Comparison of ENCODE assay signal across 23 mouse cellular contexts in genomic region chr4:103358941-103359448, GRCm38 (mm10). TPM values are rescaled to one million over a fixed set of nuclear protein-coding genes. Genes with fewer than 3 reads are reported as not detected.
A peak's percentile ranks its signal among the peaks of the same experiment; 100 is the strongest.
DNase-seq lines count a peak whose midpoint lies in the region; ATAC-seq and TF ChIP-seq lines count a peak whose summit lies in the region.
"Had no signal": no experiment of that assay in that cellular context is flagged by ENCODE, and none has a peak within 500 bp of the region (broad histone marks: within the 10 kb centered on the region; RNA-seq: fewer than 3 reads in every experiment).

No protein-coding gene starts in this region.

- intact Hi-C loops in left cerebral cortex, postnatal 36 days (cut with DNase I) = no loop called here

- H3K9me3 ChIP-seq in liver, embryonic 11.5 days (ENCODE audit: control insufficient read depth, low read length) = no peaks in the 10 kb centered on the region
- no peaks in the 10 kb centered on the region for H3K9me3 ChIP-seq in MEL (replicated peaks; ENCODE audit: insufficient read depth, low read length)
- no peaks in the 10 kb centered on the region for H3K9me3 ChIP-seq in kidney, embryonic 14.5 days (ENCODE audit: control insufficient read depth, low read length)
- H3K9me3 ChIP-seq: embryonic facial prominence, embryonic 15.5 days; forebrain, embryonic 10.5 days; G1E; heart, embryonic 15.5 days; hindbrain, embryonic 15.5 days had no signal

- no peak for TF ChIP-seq RAD21 in MEL (IDR thresholded peaks at IDR 0.05; ENCODE audit: low read depth, low read length)

- no peak overlapping the region for H3K4me3 ChIP-seq in liver, adult 2 months (ENCODE audit: insufficient read depth, low read depth, low read length)
- no peak overlapping the region for H3K4me3 ChIP-seq in liver, embryonic 11.5 days (ENCODE audit: low read depth, low read length)
- H3K4me3 ChIP-seq in MEL (ENCODE audit: control insufficient read depth in 1 of 2, insufficient read depth in 1 of 2, low read depth in 2 of 2, low read length in 2 of 2) = no peak overlapping the region
- H3K4me3 ChIP-seq in bone marrow macrophage, adult 2 months (ENCODE audit: insufficient read depth, low read length) = no peak overlapping the region
- H3K4me3 ChIP-seq in kidney, embryonic 14.5 days (ENCODE audit: low read length) = no peak overlapping the region
- H3K4me3 ChIP-seq: embryonic facial prominence, embryonic 15.5 days; erythroblast, embryonic 14.5 days; forebrain, embryonic 10.5 days; heart, adult 2 months; heart, embryonic 15.5 days; hindbrain, embryonic 15.5 days had no signal

- no peak overlapping the region for H3K9ac ChIP-seq in liver, adult 2 months (ENCODE audit: low read depth, low read length)
- H3K9ac ChIP-seq in liver, embryonic 11.5 days (ENCODE audit: low read depth, low read length) = no peak overlapping the region
- no peak overlapping the region for H3K9ac ChIP-seq in MEL (ENCODE audit: control insufficient read depth, low read depth, low read length, poor library complexity, severe bottlenecking)
- H3K9ac ChIP-seq in kidney, embryonic 14.5 days (ENCODE audit: low read depth, low read length) = no peak overlapping the region
- H3K9ac ChIP-seq: embryonic facial prominence, embryonic 15.5 days; heart, embryonic 15.5 days; hindbrain, embryonic 15.5 days had no signal

- no peak for TF ChIP-seq POLR2A in liver, adult 2 months (IDR thresholded peaks at IDR 0.05; ENCODE audit: extremely low read depth, insufficient read depth, low read length)
- no peak for TF ChIP-seq POLR2A in MEL (IDR thresholded peaks at IDR 0.05; ENCODE audit: control insufficient read depth in 1 of 2, insufficient read depth in 1 of 2, low read depth in 1 of 2, low read length in 2 of 2, poor library complexity in 1 of 2)
- TF ChIP-seq POLR2A in bone marrow macrophage, adult 2 months (IDR thresholded peaks at IDR 0.05; ENCODE audit: borderline replicate concordance, low read depth, low read length) = no peak

- no peaks in the 10 kb centered on the region for H3K79me2 ChIP-seq in liver, adult 2 months (ENCODE audit: control insufficient read depth, insufficient read depth, low read length)
- no peaks in the 10 kb centered on the region for H3K79me2 ChIP-seq in MEL (ENCODE audit: control insufficient read depth, insufficient read depth, low read length, poor library complexity)

- TF ChIP-seq CTCF in liver, adult 2 months (IDR thresholded peaks at IDR 0.05; ENCODE audit: low read depth, low read length) = no peak
- TF ChIP-seq CTCF in MEL (IDR thresholded peaks at IDR 0.05 in 2 of 3, conservative IDR thresholded peaks at IDR 0.05 in 1 of 3; ENCODE audit: control insufficient read depth in 1 of 3, insufficient read depth in 1 of 3, low read depth in 2 of 3, low read length in 3 of 3, poor library complexity in 1 of 3, severe bottlenecking in 1 of 3) = no peak
- no peak for TF ChIP-seq CTCF in bone marrow macrophage, adult 2 months (IDR thresholded peaks at IDR 0.05; ENCODE audit: low read depth, low read length)

- H3K27me3 ChIP-seq in liver, adult 2 months (ENCODE audit: control insufficient read depth, insufficient read depth, low read length) = no peaks in the 10 kb centered on the region
- H3K27me3 ChIP-seq in liver, embryonic 11.5 days (replicated peaks; ENCODE audit: control insufficient read depth, insufficient read depth, low read length) = no peaks in the 10 kb centered on the region
- no peaks in the 10 kb centered on the region for H3K27me3 ChIP-seq in MEL (ENCODE audit: control insufficient read depth in 1 of 2, insufficient read depth in 2 of 2, low read length in 2 of 2)
- no peaks in the 10 kb centered on the region for H3K27me3 ChIP-seq in kidney, embryonic 14.5 days (ENCODE audit: control insufficient read depth, insufficient read depth, low read length)
- H3K27me3 ChIP-seq: embryonic facial prominence, embryonic 15.5 days; heart, embryonic 15.5 days; hindbrain, embryonic 15.5 days had no signal

- peak; percentile 54 for DNase-seq in liver, adult 2 months (ENCODE audit: extremely low read depth, low read depth, low spot score)
- DNase-seq in liver, embryonic 11.5 days (ENCODE audit: low spot score) = no peak
- DNase-seq in MEL (ENCODE audit: low read depth, low spot score) = peak; percentile 54
- no peak for DNase-seq in left cerebral cortex, postnatal 36 days (ENCODE audit: low spot score in 2 of 2)
- DNase-seq: adrenal gland, postnatal 25 days; cerebellum, adult 2 months; cerebellum, postnatal 10 days; embryo, embryonic 11 days; gastrocnemius, postnatal 36 days; heart, adult 2 months; heart, postnatal 14 days had no signal

- peaks cover 12% of the 10 kb centered on the region; the same call in 1 of the 2 replicates for H3K36me3 ChIP-seq in liver, adult 2 months (ENCODE audit: control insufficient read depth, insufficient read depth, low read length)
- no peaks in the 10 kb centered on the region; the same call in 1 of the 2 replicates for H3K36me3 ChIP-seq in liver, embryonic 11.5 days (ENCODE audit: control insufficient read depth, insufficient read depth, low read length)
- H3K36me3 ChIP-seq in MEL (ENCODE audit: control insufficient read depth in 1 of 2, insufficient read depth in 2 of 2, low read length in 2 of 2) = peaks cover 0 to 12% of the 10 kb centered on the region in 2 experiments; a peak in 2 of 4 replicates
- H3K36me3 ChIP-seq in kidney, embryonic 14.5 days (ENCODE audit: control insufficient read depth, insufficient read depth, low read length) = no peaks in the 10 kb centered on the region
- H3K36me3 ChIP-seq: embryonic facial prominence, embryonic 15.5 days; forebrain, embryonic 10.5 days; hindbrain, embryonic 15.5 days had no signal

- ATAC-seq in liver, embryonic 11.5 days (replicated peaks; ENCODE audit: low FRiP score) = no peak
- peak; percentile 83 for ATAC-seq in megakaryocyte progenitor cell, adult 5-6 weeks (replicated peaks; ENCODE audit: poor library complexity)
- ATAC-seq in kidney, embryonic 14.5 days (ENCODE audit: low FRiP score, low TSS enrichment) = no peak
- ATAC-seq: activated CD4-positive, CD25-positive, alpha-beta regulatory T cell, adult 4 months; forebrain, embryonic 14.5 days had no signal

- no peaks in the 10 kb centered on the region for H3K4me1 ChIP-seq in liver, adult 2 months (ENCODE audit: control insufficient read depth, insufficient read depth, low read length)
- H3K4me1 ChIP-seq in liver, embryonic 11.5 days (replicated peaks; ENCODE audit: control insufficient read depth, insufficient read depth, low read length) = no peaks in the 10 kb centered on the region
- peaks cover 6% of the 10 kb centered on the region in 2 experiments; a peak in 3 of 4 replicates for H3K4me1 ChIP-seq in MEL (ENCODE audit: control insufficient read depth in 1 of 2, insufficient read depth in 2 of 2, low read length in 2 of 2)
- peaks cover 7% of the 10 kb centered on the region for H3K4me1 ChIP-seq in bone marrow macrophage, adult 2 months (ENCODE audit: control insufficient read depth, insufficient read depth, low read length)
- no peaks in the 10 kb centered on the region for H3K4me1 ChIP-seq in kidney, embryonic 14.5 days (ENCODE audit: control insufficient read depth, insufficient read depth, low read length)
- H3K4me1 ChIP-seq: embryonic facial prominence, embryonic 15.5 days; forebrain, embryonic 10.5 days; heart, embryonic 15.5 days; hindbrain, embryonic 15.5 days had no signal

- no peak overlapping the region for H3K4me2 ChIP-seq in liver, embryonic 11.5 days
- H3K4me2 ChIP-seq in kidney, embryonic 14.5 days (replicated peaks; ENCODE audit: low read depth, low read length) = no peak overlapping the region
- H3K4me2 ChIP-seq: embryonic facial prominence, embryonic 15.5 days; heart, embryonic 11.5 days; heart, embryonic 15.5 days; hindbrain, embryonic 15.5 days had no signal

- no peak overlapping the region for H3K27ac ChIP-seq in liver, adult 2 months (replicated peaks; ENCODE audit: insufficient read depth, low read depth, low read length)
- no peak overlapping the region for H3K27ac ChIP-seq in liver, embryonic 11.5 days (ENCODE audit: low read depth, low read length)
- no peak overlapping the region for H3K27ac ChIP-seq in MEL (ENCODE audit: control insufficient read depth, low read depth, low read length)
- peak overlapping the region; percentile 68 for H3K27ac ChIP-seq in bone marrow macrophage, adult 2 months (ENCODE audit: insufficient read depth, low read depth, low read length)
- no peak overlapping the region for H3K27ac ChIP-seq in kidney, embryonic 14.5 days (ENCODE audit: low read depth, low read length)
- H3K27ac ChIP-seq: embryonic facial prominence, embryonic 15.5 days; forebrain, embryonic 10.5 days; heart, adult 2 months; heart, embryonic 15.5 days; hindbrain, embryonic 15.5 days had no signal

- no peak for TF ChIP-seq EP300 in MEL (IDR thresholded peaks at IDR 0.05; ENCODE audit: low read depth in 1 of 2, low read length in 2 of 2)

- 82% methylated on average over 9 of the region's 9 CpGs for WGBS in liver, adult 2 months
- WGBS in liver, embryonic 11.5 days = 84% methylated on average over 9 of the region's 9 CpGs
- WGBS in kidney, embryonic 14.5 days = 86% methylated on average over 9 of the region's 9 CpGs

TF ChIP-seq in MEL, 35 proteins besides CTCF, POLR2A, EP300 and RAD21:
- TF ChIP-seq MAX (IDR thresholded peaks at IDR 0.05; ENCODE audit: low read length) (no peak), ZMIZ1 (IDR thresholded peaks at IDR 0.05; ENCODE audit: low read depth, low read length) (no peak), CHD2 (IDR thresholded peaks at IDR 0.05; ENCODE audit: low read length) (no peak), E2F4 (IDR thresholded peaks at IDR 0.05; ENCODE audit: borderline replicate concordance, low read depth, low read length) (no peak), ELF1 (IDR thresholded peaks at IDR 0.05; ENCODE audit: low read depth, low read length) (no peak), ZC3H11A (IDR thresholded peaks at IDR 0.05; ENCODE audit: low read depth, low read length) (no peak), BHLHE40 (IDR thresholded peaks at IDR 0.05; ENCODE audit: borderline replicate concordance, low read depth, low read length) (no peak)

RNA-seq across cellular contexts. Expression of gene Oma1, which starts 45.4 kb away (rescaled TPM):
- total RNA-seq in liver, adult 2 months (2014; rRNA removed) = 16.0 and 16.6 TPM in 2 replicates
- polyA plus RNA-seq in liver, adult 2 months (2012; rRNA removed) = 12.3 and 14.2 TPM in 2 replicates
- polyA plus RNA-seq in liver, embryonic 11.5 days (2014; fragmentation: Nextera tagmentation; extraction: Ambion mirVana) = 23.5 TPM in 2 replicates
- 10.4 and 13.0 TPM in 2 replicates for total RNA-seq in MEL (2012; rRNA removed)
- polyA plus RNA-seq in MEL (2012; ENCODE audit: insufficient read depth in 1 of 2, insufficient read length in 2 of 2, low read depth in 1 of 2, low replicate concordance in 2 of 2, missing spikeins in 1 of 2) = 10 to 100 TPM in 1 of 2 experiments, not detected in 1; 14.3 TPM
- 19.9 and 20.3 TPM in 2 replicates for polyA plus RNA-seq in bone marrow macrophage, adult 2 months (2012; ENCODE audit: insufficient read depth, insufficient read length, missing spikeins)
- total RNA-seq in megakaryocyte progenitor cell, adult 5-6 weeks (2015) = 18.6 and 22.6 TPM in 2 replicates
- total RNA-seq in megakaryocyte progenitor cell, adult 5-6 weeks (2017) = 68.1 and 71.4 TPM in 2 replicates
- 1 to 10 TPM; 7.1 to 7.2 TPM for total RNA-seq in left cerebral cortex, postnatal 36 days (2021)
- polyA plus RNA-seq in kidney, embryonic 14.5 days (2014; fragmentation: Nextera tagmentation; extraction: Ambion mirVana) = 20.2 and 24.3 TPM in 2 replicates

Comparison
In these comparisons a context has a peak if more than half of its experiments do, and no peak if none do; other contexts are left out.
1. DNase-seq: peak in liver, adult 2 months (single experiment) and MEL (single experiment); none in liver, embryonic 11.5 days (single experiment) and left cerebral cortex, postnatal 36 days (0 of 2).